Mouse (Mus musculus) monocyte, adult 5-6 weeks (primary cell): ENCODE measurements around the gene Slc26a10. TPM values are rescaled to one million over a fixed set of nuclear protein-coding genes. Genes with fewer than 3 reads are reported as not detected.

ENCODE experiments used
- ATAC-seq: fragments of 153-309, 156-312 bp; replicated peaks from 2 replicates; pipeline ENCODE4 v1.8.0; 2017; ENCODE audit warnings: mild to moderate bottlenecking; ENCODE audit not compliant: low TSS enrichment, insufficient number of reproducible peaks, severe bottlenecking, poor library complexity, low FRiP score
- total RNA-seq: library from RNA; stranded (forward); fragments of 200-1000, 200-491, 200-594 nt; gene quantifications from 3 replicates; pipeline ENCODE4 v1.2.3, GENCODE M21; 2017

Slc26a10 gene
- total RNA-seq = 3.2 to 4.2 TPM (median 3.5 TPM) in 3 replicates

GRCm38 (mm10) chr10:127179871-127180694, at the start of gene Slc26a10:
Gene Slc26a10, minus strand, starts transcription at chr10:127180645.
- no peak for ATAC-seq

- peak; percentile 73 for ATAC-seq
Measured at GRCm38 (mm10) chr10:127228897-127229296, 48.5 kb upstream of the Slc26a10 start.

- ATAC-seq = no peak
Measured at GRCm38 (mm10) chr10:127227163-127227562, 46.7 kb upstream of the Slc26a10 start.

- no peak for ATAC-seq
Measured at GRCm38 (mm10) chr10:127226318-127226895, 46.0 kb upstream of the Slc26a10 start.

GRCm38 (mm10) chr10:127225732-127226131, 45.3 kb upstream of the Slc26a10 start:
- no peak for ATAC-seq

- ATAC-seq = no peak
Measured at GRCm38 (mm10) chr10:127225213-127225612, 44.8 kb upstream of the Slc26a10 start.

GRCm38 (mm10) chr10:127218339-127218738, 37.9 kb upstream of the Slc26a10 start:
- no peak for ATAC-seq

- no peak for ATAC-seq
Measured at GRCm38 (mm10) chr10:127217177-127217576, 36.7 kb upstream of the Slc26a10 start.

GRCm38 (mm10) chr10:127216456-127216855, 36.0 kb upstream of the Slc26a10 start:
- no peak for ATAC-seq

- no peak for ATAC-seq
Measured at GRCm38 (mm10) chr10:127214422-127214803, 34.0 kb upstream of the Slc26a10 start.

GRCm38 (mm10) chr10:127213704-127214421, 33.4 kb upstream of the Slc26a10 start:
- ATAC-seq = no peak

GRCm38 (mm10) chr10:127213272-127213671, 32.8 kb upstream of the Slc26a10 start:
- no peak for ATAC-seq

GRCm38 (mm10) chr10:127211414-127211854, 31.0 kb upstream of the Slc26a10 start, which contains the start of gene Pip4k2c:
Gene Pip4k2c, minus strand, starts transcription at chr10:127211585.
- peak; percentile 88 for ATAC-seq

GRCm38 (mm10) chr10:127210961-127211405, 30.5 kb upstream of the Slc26a10 start:
- ATAC-seq = no peak

- no peak for ATAC-seq
Measured at GRCm38 (mm10) chr10:127209928-127210570, 29.6 kb upstream of the Slc26a10 start.

- ATAC-seq = no peak
Measured at GRCm38 (mm10) chr10:127208921-127209320, 28.5 kb upstream of the Slc26a10 start.

- no peak for ATAC-seq
Measured at GRCm38 (mm10) chr10:127205373-127205772, 24.9 kb upstream of the Slc26a10 start.

GRCm38 (mm10) chr10:127204589-127204988, 24.1 kb upstream of the Slc26a10 start:
- ATAC-seq = no peak

GRCm38 (mm10) chr10:127203106-127203505, 22.7 kb upstream of the Slc26a10 start:
- ATAC-seq = no peak
